Mouse (Mus musculus): ENCODE data around the gene Jade3. TPM values are rescaled to one million over a fixed set of nuclear protein-coding genes. Genes with fewer than 3 reads are reported as not detected.

The Jade3 gene
- polyA plus RNA-seq, 1 experiment from 2014 or later = 12.0 TPM

GRCm38 (mm10) chrX:20548880-20549440 is 123.5 kb downstream of the Jade3 start:
- Histone ChIP-seq H3K9me3 (no peaks in the 10 kb centered on the region), H3K27me3 (no peaks in the 10 kb centered on the region), H3K27ac (peak overlapping the region; percentile 94), H3K4me1 (peaks cover 10% of the 10 kb centered on the region; the same call in 1 of the 2 replicates), H3K36me3 (no peaks in the 10 kb centered on the region), H3K4me2 (peak overlapping the region; percentile 59; the same call in 1 of the 2 replicates), H3K9ac (no peak overlapping the region), H3K4me3 (0 out of 2 replicates have a peak overlapping the region, but pooled peaks have one; percentile 32)
- 0% methylated on average over 1 of the region's 1 CpGs for WGBS
- ATAC-seq (ENCODE audit: borderline replicate concordance, extremely low read depth, low FRiP score, low TSS enrichment) = peak; percentile 19; the same call in 1 of the 2 replicates

- Histone ChIP-seq H3K4me2 (peak within 1 kb of the TSS; percentile 59), H3K9me3 (no peaks in the 10 kb centered on the region), H3K36me3 (no peaks in the 10 kb centered on the region), H3K9ac (no peak within 1 kb of the TSS), H3K4me3 (peak within 1 kb of the TSS; percentile 32; the same call in 1 of the 2 replicates), H3K27ac (peak within 1 kb of the TSS; percentile 94), H3K27me3 (no peaks in the 10 kb centered on the region), H3K4me1 (peaks cover 10% of the 10 kb centered on the region; the same call in 1 of the 2 replicates)
- ATAC-seq (ENCODE audit: borderline replicate concordance, extremely low read depth, low FRiP score, low TSS enrichment) = no peak
- WGBS = 62% methylated on average over 3 of the region's 3 CpGs
Measured at GRCm38 (mm10) chrX:20549532-20549931, 124.0 kb downstream of the Jade3 start, which contains the start of gene Rgn. Gene Rgn (plus strand): TSS chrX:20549787.

- Histone ChIP-seq H3K27me3 (no peaks in the 10 kb centered on the region), H3K9me3 (no peaks in the 10 kb centered on the region), H3K9ac (no peak overlapping the region), H3K4me2 (no peak overlapping the region), H3K27ac (no peak overlapping the region), H3K4me3 (no peak overlapping the region), H3K36me3 (no peaks in the 10 kb centered on the region), H3K4me1 (peaks cover 10% of the 10 kb centered on the region; the same call in 1 of the 2 replicates)
- no peak for ATAC-seq (ENCODE audit: borderline replicate concordance, extremely low read depth, low FRiP score, low TSS enrichment)
- WGBS = 67% methylated on average over 2 of the region's 2 CpGs
Measured at GRCm38 (mm10) chrX:20552199-20552598, 126.7 kb downstream of the Jade3 start.

- WGBS = 43% methylated on average over 1 of the region's 1 CpGs
- H3K27me3 ChIP-seq = no peaks in the 10 kb centered on the region
- H3K9me3 ChIP-seq = no peaks in the 10 kb centered on the region
- no peak overlapping the region for H3K4me2 ChIP-seq
- no peak overlapping the region for H3K27ac ChIP-seq
- ATAC-seq (ENCODE audit: borderline replicate concordance, extremely low read depth, low FRiP score, low TSS enrichment) = no peak
- no peaks in the 10 kb centered on the region for H3K36me3 ChIP-seq
- no peaks in the 10 kb centered on the region for H3K4me1 ChIP-seq
- no peak overlapping the region for H3K4me3 ChIP-seq
- H3K9ac ChIP-seq = no peak overlapping the region
Measured at GRCm38 (mm10) chrX:20561846-20562245, 136.4 kb downstream of the Jade3 start.

- 63% methylated on average over 4 of the region's 4 CpGs for WGBS
- Histone ChIP-seq H3K9me3 (no peaks in the 10 kb centered on the region), H3K4me2 (no peak overlapping the region), H3K36me3 (no peaks in the 10 kb centered on the region), H3K27ac (no peak overlapping the region), H3K4me3 (no peak overlapping the region), H3K27me3 (no peaks in the 10 kb centered on the region), H3K4me1 (no peaks in the 10 kb centered on the region), H3K9ac (no peak overlapping the region)
- no peak for ATAC-seq (ENCODE audit: borderline replicate concordance, extremely low read depth, low FRiP score, low TSS enrichment)
Measured at GRCm38 (mm10) chrX:20563941-20564340, 138.5 kb downstream of the Jade3 start.

Other genes with a start within 250 kb of the Jade3 start
- gene Slc9a7, start 133.9 kb upstream of the Jade3 start, polyA plus RNA-seq (2015; fragmentation: Nextera tagmentation; extraction: Ambion mirVana) = 0.98 and 1.6 TPM in 2 replicates
- 21.0 and 23.1 TPM in 2 replicates for gene Rp2, start 61.2 kb upstream of the Jade3 start, polyA plus RNA-seq (2015; fragmentation: Nextera tagmentation; extraction: Ambion mirVana)
- 2.0 and 3.0 TPM in 2 replicates for gene Rgn, start 124.1 kb downstream of the Jade3 start, polyA plus RNA-seq (2015; fragmentation: Nextera tagmentation; extraction: Ambion mirVana)
- gene Rbm10, start 191.8 kb downstream of the Jade3 start, polyA plus RNA-seq (2015; fragmentation: Nextera tagmentation; extraction: Ambion mirVana) = 71.8 and 76.9 TPM in 2 replicates
- 232 and 245 TPM in 2 replicates for gene Ndufb11, start 191.9 kb downstream of the Jade3 start, polyA plus RNA-seq (2015; fragmentation: Nextera tagmentation; extraction: Ambion mirVana)
- 203 and 207 TPM in 2 replicates for gene Uba1, start 232.6 kb downstream of the Jade3 start, polyA plus RNA-seq (2015; fragmentation: Nextera tagmentation; extraction: Ambion mirVana)

All from lung, embryonic 15.5 days (tissue).